Mouse (Mus musculus) lung, postnatal 10 days (tissue): ENCODE measurements around the gene Clasp2.

ENCODE experiments used
- DNase-seq: peaks from one replicate; pipeline ENCODE4 v3.0.0; 2021

The Clasp2 gene

DNA sequence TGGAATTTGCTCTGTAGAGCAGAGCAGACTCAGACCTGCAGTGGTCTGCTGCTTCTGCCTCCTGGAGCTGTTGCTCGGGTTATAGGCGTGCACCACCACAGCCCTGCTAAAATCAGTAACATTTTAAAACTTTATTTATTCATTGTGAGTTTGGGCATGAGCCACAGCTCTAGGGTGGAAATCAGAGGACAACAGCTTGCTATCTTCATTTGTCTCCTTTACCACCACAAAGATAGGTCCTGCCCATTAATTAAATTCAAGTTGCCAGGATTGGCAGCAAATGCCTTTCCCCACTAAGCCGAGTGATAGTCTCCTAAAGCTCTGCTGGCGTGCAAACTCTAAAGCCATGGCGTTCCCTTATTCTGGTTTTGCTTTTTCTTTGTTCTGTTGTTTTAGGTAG, 194.4 kb downstream of the Clasp2 start:
- DNase-seq: no peak

DNA sequence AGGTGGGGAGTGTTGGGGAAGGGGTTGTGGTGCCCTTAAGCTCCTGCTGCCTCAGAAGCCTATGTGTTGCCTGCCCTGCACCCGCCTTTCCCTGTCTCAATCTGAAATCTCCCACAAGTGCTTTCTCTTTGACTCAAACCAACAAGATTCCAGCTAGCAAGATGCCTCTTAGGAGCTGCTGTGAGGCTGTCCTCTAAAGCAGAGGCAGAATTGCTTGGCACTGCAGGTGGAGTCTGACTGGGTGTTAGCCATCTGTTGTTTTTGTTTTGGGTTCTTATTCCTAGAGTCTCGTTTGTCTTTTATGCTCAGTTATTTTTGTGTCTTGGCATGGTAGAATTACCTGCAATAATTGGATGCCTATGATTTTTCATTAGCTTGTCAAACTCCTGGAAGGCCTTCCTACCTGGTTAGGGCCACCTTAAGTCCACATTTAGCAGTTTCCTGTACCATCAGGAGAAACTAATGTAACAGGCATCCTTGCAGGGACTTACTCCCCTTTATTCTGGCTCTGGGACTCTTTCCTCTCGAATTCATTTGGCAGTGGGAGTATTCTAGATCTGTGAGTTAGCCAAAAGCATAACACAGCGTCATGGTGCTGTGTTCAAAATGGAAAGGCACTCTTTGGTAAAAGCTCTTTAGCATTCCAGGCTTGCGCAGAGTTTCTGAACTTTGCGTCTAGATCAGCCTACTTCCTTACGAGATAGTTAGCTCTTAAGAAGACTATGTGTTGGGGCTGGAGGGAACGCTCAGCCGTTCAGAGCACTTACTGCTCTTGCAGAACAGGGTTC, 198.0 kb downstream of the Clasp2 start:
- no peak for DNase-seq

DNA sequence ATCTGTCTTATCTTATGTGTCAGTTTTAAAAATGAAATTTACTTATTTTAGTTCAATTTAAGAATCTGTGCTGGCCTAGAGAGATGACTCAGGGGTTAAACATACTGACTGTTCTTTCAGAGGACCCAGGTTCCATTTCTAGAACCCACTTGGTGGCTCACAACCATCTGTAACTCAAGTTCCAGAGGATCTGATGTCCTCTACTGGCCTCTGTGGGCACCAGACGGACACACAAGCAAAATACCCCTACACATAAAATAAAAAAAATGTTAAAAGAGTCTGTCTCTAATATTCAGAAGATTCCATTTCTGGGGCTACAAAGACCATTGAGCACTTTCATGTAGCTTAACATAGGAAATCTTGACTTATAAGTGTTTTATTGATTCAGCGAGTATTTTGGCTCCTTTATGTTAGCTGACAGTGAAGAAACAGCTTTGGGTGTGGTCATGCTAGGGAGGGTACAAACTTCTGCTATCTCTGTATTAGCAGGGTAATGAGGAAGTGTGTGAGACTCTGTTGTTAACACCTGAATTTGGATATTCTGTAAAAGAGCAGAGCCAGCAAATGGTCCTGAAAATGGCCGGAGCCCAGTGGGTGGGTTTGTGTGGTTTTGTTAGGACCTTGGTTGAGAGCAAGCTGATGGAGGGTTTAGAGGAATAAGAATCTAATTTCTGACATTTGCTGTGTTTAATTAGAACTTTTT, 200.0 kb downstream of the Clasp2 start:
- DNase-seq: no peak

- DNase-seq: no peak
Observed at GRCm38 (mm10) chr9:113943372-113943771, 202.1 kb downstream of the Clasp2 start.

- DNase-seq: no peak
Observed at GRCm38 (mm10) chr9:113947216-113947615, 205.9 kb downstream of the Clasp2 start.

GRCm38 (mm10) chr9:113957777-113958176, 216.5 kb downstream of the Clasp2 start:
- DNase-seq: no peak

- DNase-seq: no peak
Observed at GRCm38 (mm10) chr9:113963718-113964117, 222.4 kb downstream of the Clasp2 start.

DNA sequence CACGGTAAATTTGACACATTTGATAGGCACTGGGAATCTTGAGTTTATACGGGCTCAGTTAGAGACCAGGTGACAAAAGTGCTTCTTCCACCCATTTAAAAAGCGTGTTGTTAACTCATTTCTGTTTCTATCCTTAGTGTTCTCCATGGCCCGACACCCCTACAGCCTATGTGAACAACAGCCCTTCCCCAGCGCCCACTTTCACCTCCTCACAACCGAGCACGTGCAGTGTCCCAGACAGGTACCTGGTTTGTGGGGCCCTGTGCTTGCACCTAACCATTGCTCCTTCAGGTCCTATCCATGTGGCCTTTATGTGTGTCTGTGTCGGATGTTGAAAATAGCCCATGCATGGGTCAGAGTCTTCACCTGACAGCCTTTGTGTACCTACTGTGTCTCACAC, 223.1 kb downstream of the Clasp2 start:
- DNase-seq: no peak

DNA sequence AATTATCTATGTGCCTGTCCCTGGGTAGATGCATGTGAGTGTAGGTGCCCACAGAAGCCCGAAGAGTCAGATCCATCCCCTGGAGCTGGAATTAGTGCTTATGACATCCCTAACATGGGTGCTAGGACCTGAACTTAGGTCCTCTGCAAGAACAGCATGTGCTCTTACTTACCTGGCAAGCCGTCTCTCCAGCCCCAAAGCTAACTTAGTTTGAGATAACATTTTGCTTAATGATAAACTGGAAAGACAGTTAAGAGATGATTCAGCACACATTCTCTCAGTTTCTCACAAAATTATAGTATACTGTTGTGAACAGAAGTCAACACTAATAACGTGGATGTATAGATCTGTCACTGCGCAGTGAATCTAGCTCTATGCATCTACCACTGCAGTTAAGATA, 225.6 kb downstream of the Clasp2 start:
- DNase-seq: no peak

- DNase-seq: no peak
Observed at GRCm38 (mm10) chr9:113968967-113969366, 227.7 kb downstream of the Clasp2 start.
